Mouse (Mus musculus): ENCODE measurements around the gene Exoc6b.

GRCm38 (mm10) chr6:84569590-84569989 lies 499.7 kb downstream of the Exoc6b start:
- no peak for TF ChIP-seq CTCF (IDR thresholded peaks at IDR 0.05; ENCODE audit: borderline replicate concordance, extremely low read depth, insufficient read depth, insufficient read length)
- TF ChIP-seq POLR2A (IDR thresholded peaks at IDR 0.05; ENCODE audit: borderline replicate concordance, extremely low read depth, insufficient read depth, insufficient read length, poor library complexity, severe bottlenecking), result no peak
